Mouse (Mus musculus) lung, embryonic 16.5 days (tissue): Measurements from ENCODE around the gene Ranbp17. TPM values are rescaled to one million over a fixed set of nuclear protein-coding genes. Genes with fewer than 3 reads are reported as not detected.

ENCODE experiments used
- ATAC-seq: fragments of 200-750 bp; cut with Nextera tagmentation; 2 replicates; pipeline ENCODE4 v1.8.0; 2017; ENCODE audit warnings: low read depth, mild to moderate bottlenecking, moderate library complexity
- H3K27ac ChIP-seq: fragments of 300-500 bp; sonication (generic); 2 replicates; pipeline ENCODE4 v1.5.1; 2014; ENCODE audit warnings: mild to moderate bottlenecking, control low read depth, low read length
- H3K27me3 ChIP-seq: fragments of 300-500 bp; sonication (generic); 2 replicates; pipeline ENCODE4 v1.6.1; 2014; ENCODE audit warnings: low read depth, low read length, mixed read lengths; ENCODE audit not compliant: control insufficient read depth, insufficient read depth
- H3K36me3 ChIP-seq: fragments of 300-500 bp; sonication (generic); 2 replicates; pipeline ENCODE4 v1.6.1; 2014; ENCODE audit warnings: low read length; ENCODE audit not compliant: control insufficient read depth, insufficient read depth
- H3K4me1 ChIP-seq: fragments of 300-500 bp; sonication (generic); replicated peaks from 2 replicates; pipeline ENCODE4 v1.6.1; 2014; ENCODE audit warnings: low read length, mixed read lengths; ENCODE audit not compliant: control insufficient read depth, insufficient read depth
- H3K4me2 ChIP-seq: fragments of 300-500 bp; sonication (generic); 2 replicates; pipeline ENCODE4 v1.6.1; 2014; ENCODE audit warnings: low read depth, low read length, control low read depth
- H3K4me3 ChIP-seq: fragments of 300-500 bp; sonication (generic); 2 replicates; pipeline ENCODE4 v1.5.1; 2014; ENCODE audit warnings: mild to moderate bottlenecking, low read length, control low read depth
- H3K9ac ChIP-seq: fragments of 300-500 bp; sonication (generic); 2 replicates; pipeline ENCODE4 v1.6.1; 2014; ENCODE audit warnings: low read length, control low read depth
- H3K9me3 ChIP-seq: fragments of 300-500 bp; sonication (generic); 2 replicates; pipeline ENCODE4 v1.6.1; 2016; ENCODE audit warnings: low read length; ENCODE audit not compliant: control insufficient read depth
- WGBS: fragments of 180-500 bp; shearing (Covaris S2); extraction: QIAGEN DNeasy Blood & Tissue Kit; methylation state at CpG from one replicate; pipeline ENCODE4 v1.1.7; 2014; 5-methylcytosine and 5-hydroxymethylcytosine counted together
- polyA plus RNA-seq: library from polyadenylated mRNA; unstranded; fragments of >200 nt; fragmentation: Nextera tagmentation; extraction: Ambion mirVana; gene quantifications from 2 replicates; pipeline ENCODE4 v1.2.1, GENCODE M21; 2015

The Ranbp17 gene
- polyA plus RNA-seq, 1 experiment from 2014 or later = 4.0 TPM

- Histone ChIP-seq H3K4me3 (no peak overlapping the region), H3K27me3 (no peaks in the 10 kb centered on the region), H3K4me2 (no peak overlapping the region), H3K9me3 (no peaks in the 10 kb centered on the region), H3K27ac (no peak overlapping the region), H3K9ac (no peak overlapping the region), H3K36me3 (no peaks in the 10 kb centered on the region), H3K4me1 (no peaks in the 10 kb centered on the region)
- no peak for ATAC-seq
- WGBS = 53% methylated on average over 5 of the region's 5 CpGs
Measured at GRCm38 (mm10) chr11:33361867-33362266, 151.7 kb downstream of the Ranbp17 start.

GRCm38 (mm10) chr11:33349269-33349668, 164.3 kb downstream of the Ranbp17 start:
- no peak for ATAC-seq
- H3K4me2 ChIP-seq = no peak overlapping the region
- no peak overlapping the region for H3K9ac ChIP-seq
- no peaks in the 10 kb centered on the region for H3K27me3 ChIP-seq
- WGBS = 70% methylated on average over 2 of the region's 2 CpGs
- H3K9me3 ChIP-seq = no peaks in the 10 kb centered on the region
- H3K27ac ChIP-seq = no peak overlapping the region
- H3K4me1 ChIP-seq = no peaks in the 10 kb centered on the region
- no peak overlapping the region for H3K4me3 ChIP-seq
- no peaks in the 10 kb centered on the region for H3K36me3 ChIP-seq

- Histone ChIP-seq H3K4me3 (no peak overlapping the region), H3K9ac (no peak overlapping the region), H3K36me3 (no peaks in the 10 kb centered on the region), H3K27ac (no peak overlapping the region), H3K4me1 (no peaks in the 10 kb centered on the region), H3K9me3 (no peaks in the 10 kb centered on the region), H3K4me2 (no peak overlapping the region), H3K27me3 (no peaks in the 10 kb centered on the region)
- 86% methylated on average over 2 of the region's 2 CpGs for WGBS
- ATAC-seq = no peak
Measured at GRCm38 (mm10) chr11:33342061-33342460, 171.5 kb downstream of the Ranbp17 start.

- H3K27ac ChIP-seq = no peak overlapping the region
- H3K4me2 ChIP-seq = no peak overlapping the region
- no peak overlapping the region for H3K4me3 ChIP-seq
- no peak overlapping the region for H3K9ac ChIP-seq
- WGBS = 35% methylated on average over 7 of the region's 7 CpGs
- no peaks in the 10 kb centered on the region for H3K36me3 ChIP-seq
- H3K4me1 ChIP-seq = no peaks in the 10 kb centered on the region
- no peaks in the 10 kb centered on the region for H3K9me3 ChIP-seq
- ATAC-seq = no peak
- no peaks in the 10 kb centered on the region for H3K27me3 ChIP-seq
Measured at GRCm38 (mm10) chr11:33336552-33337121, 176.9 kb downstream of the Ranbp17 start.

GRCm38 (mm10) chr11:33335616-33336015, 177.9 kb downstream of the Ranbp17 start:
- WGBS = 84% methylated on average over 3 of the region's 3 CpGs
- Histone ChIP-seq H3K4me2 (no peak overlapping the region), H3K4me3 (no peak overlapping the region), H3K9me3 (no peaks in the 10 kb centered on the region), H3K4me1 (no peaks in the 10 kb centered on the region), H3K9ac (no peak overlapping the region), H3K27me3 (no peaks in the 10 kb centered on the region), H3K27ac (no peak overlapping the region), H3K36me3 (no peaks in the 10 kb centered on the region)
- no peak for ATAC-seq

- 37% methylated on average over 5 of the region's 5 CpGs for WGBS
- H3K27me3 ChIP-seq = no peaks in the 10 kb centered on the region
Measured at GRCm38 (mm10) chr11:33332137-33332536, 181.4 kb downstream of the Ranbp17 start.

GRCm38 (mm10) chr11:33319006-33319611, 194.4 kb downstream of the Ranbp17 start:
- no peak for ATAC-seq
- no peak overlapping the region for H3K4me2 ChIP-seq
- H3K27me3 ChIP-seq = no peaks in the 10 kb centered on the region
- H3K4me1 ChIP-seq = no peaks in the 10 kb centered on the region
- no peaks in the 10 kb centered on the region for H3K36me3 ChIP-seq
- no peak overlapping the region for H3K27ac ChIP-seq
- WGBS = 67% methylated on average over 7 of the region's 7 CpGs
- no peaks in the 10 kb centered on the region for H3K9me3 ChIP-seq
- H3K9ac ChIP-seq = no peak overlapping the region
- no peak overlapping the region for H3K4me3 ChIP-seq

More at GRCm38 (mm10) chr11:33332137-33332536, 181.4 kb downstream of the Ranbp17 start:
- H3K36me3 ChIP-seq = no peaks in the 10 kb centered on the region
- no peak overlapping the region for H3K4me2 ChIP-seq
- H3K4me1 ChIP-seq = no peaks in the 10 kb centered on the region
- H3K9me3 ChIP-seq = no peaks in the 10 kb centered on the region
- no peak overlapping the region for H3K9ac ChIP-seq
- H3K4me3 ChIP-seq = no peak overlapping the region
- no peak for ATAC-seq
- H3K27ac ChIP-seq = no peak overlapping the region

- Histone ChIP-seq H3K9ac (no peak overlapping the region), H3K4me3 (no peak overlapping the region), H3K4me2 (no peak overlapping the region), H3K4me1 (no peaks in the 10 kb centered on the region), H3K27ac (no peak overlapping the region), H3K36me3 (no peaks in the 10 kb centered on the region), H3K9me3 (no peaks in the 10 kb centered on the region), H3K27me3 (no peaks in the 10 kb centered on the region)
- ATAC-seq = no peak
- WGBS = 48% methylated on average over 4 of the region's 4 CpGs
Measured at GRCm38 (mm10) chr11:33309566-33309965, 204.0 kb downstream of the Ranbp17 start.

GRCm38 (mm10) chr11:33300859-33301258, 212.7 kb downstream of the Ranbp17 start:
- H3K27me3 ChIP-seq = no peaks in the 10 kb centered on the region
- no peaks in the 10 kb centered on the region for H3K9me3 ChIP-seq
- ATAC-seq = no peak
- H3K9ac ChIP-seq = no peak overlapping the region
- H3K36me3 ChIP-seq = no peaks in the 10 kb centered on the region
- H3K4me2 ChIP-seq = no peak overlapping the region
- 56% methylated on average over 8 of the region's 8 CpGs for WGBS
- H3K4me1 ChIP-seq = no peaks in the 10 kb centered on the region
- H3K27ac ChIP-seq = no peak overlapping the region
- H3K4me3 ChIP-seq = no peak overlapping the region
